Mouse (Mus musculus) embryonic stem cell, embryonic (primary cell): ENCODE measurements around the gene Gli1.

Experiments
- CTCF ChIA-PET, 4 experiments: fragments of 300-600 bp in 2 of 4; fragments of 350-600 bp in 2 of 4; sonication (Branson Sonifier 250); formaldehyde crosslinking; loops; one replicate each; lab custom pipeline; 2022; ENCODE audit warnings: inconsistent platforms in 2 of 4; lab: Charles Lee
- POLR2A ChIA-PET, 4 experiments: fragments of 300-600 bp in 2 of 4; fragments of 350-600 bp in 2 of 4; sonication (Branson Sonifier 250); formaldehyde crosslinking; loops; one replicate each; lab custom pipeline; 2022; ENCODE audit warnings: antibody characterized with exemption in 4 of 4, inconsistent platforms in 1 of 4; lab: Charles Lee

The Gli1 gene

DNA sequence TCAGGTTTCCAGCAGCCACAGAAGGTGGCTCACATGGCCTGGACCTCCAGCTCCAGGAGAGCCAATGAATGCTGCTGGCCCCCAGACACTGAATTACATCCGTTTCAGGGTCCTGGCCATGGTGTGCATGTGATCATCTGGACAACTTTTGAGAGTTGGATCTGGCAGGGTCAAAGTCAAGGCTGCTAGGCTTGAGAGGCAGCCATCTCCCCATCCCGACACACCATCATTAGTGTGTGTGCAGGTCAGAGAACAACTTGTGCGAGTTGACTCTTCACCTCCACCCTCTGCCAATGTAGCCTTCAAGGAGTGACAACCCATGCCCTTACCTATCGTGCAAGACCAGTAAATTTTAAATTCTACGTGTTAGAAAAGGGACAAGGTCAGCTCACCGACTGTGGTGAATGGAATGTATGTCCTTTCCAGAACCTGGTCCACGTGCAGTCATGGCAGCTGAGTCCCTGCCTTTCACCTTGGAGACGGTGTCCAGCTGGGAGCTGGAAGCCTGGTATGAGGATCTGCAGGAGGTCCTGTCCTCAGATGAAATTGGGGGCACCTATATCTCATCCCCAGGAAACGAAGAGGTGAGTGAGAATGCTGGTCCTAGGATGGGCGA lies 46.8 kb downstream of the Gli1 start:
- CTCF ChIA-PET: interaction anchor here in 1 of 4 experiments (0.6 kb wide), 2 partner anchors 32 to 119 kb away, joined by 3 read pairs; no protein-coding TSS in a partner anchor
- POLR2A ChIA-PET: interaction anchor here in 3 of 4 experiments (0.6 to 11.8 kb wide), 15 partner anchors 9 to 1368 kb away, joined by 3 to 267 read pairs (median 4); partner anchors contain the start of genes Kif5a (in 2 of the 3), Mars (in 2 of the 3), Arhgap9 (in 1 of the 3) and Dctn2 (in 1 of the 3)

- ChIA-PET CTCF (no interaction called here), POLR2A (interaction anchor here in 2 of 4 experiments (0.9 to 11.8 kb wide), 9 partner anchors 11 to 56 kb away, joined by 3 to 267 read pairs (median 37); partner anchors contain the start of genes Arhgap9 (in 1 of the 2), Dctn2 (in 1 of the 2), Kif5a (in 1 of the 2) and Mars (in 1 of the 2))
Measured at GRCm38 (mm10) chr10:127293590-127294113, 48.1 kb downstream of the Gli1 start.

- CTCF ChIA-PET: no interaction called here
- POLR2A ChIA-PET: interaction anchor here (0.9 to 11.8 kb wide), 15 partner anchors 10 to 63 kb away, joined by 3 to 267 read pairs (median 5); partner anchors contain the start of genes Mars (in 3 of the 4), Arhgap9 (in 1 of the 4), Dctn2 (in 1 of the 4) and Kif5a (in 1 of the 4)
Measured at GRCm38 (mm10) chr10:127292987-127293538, 48.7 kb downstream of the Gli1 start.

DNA sequence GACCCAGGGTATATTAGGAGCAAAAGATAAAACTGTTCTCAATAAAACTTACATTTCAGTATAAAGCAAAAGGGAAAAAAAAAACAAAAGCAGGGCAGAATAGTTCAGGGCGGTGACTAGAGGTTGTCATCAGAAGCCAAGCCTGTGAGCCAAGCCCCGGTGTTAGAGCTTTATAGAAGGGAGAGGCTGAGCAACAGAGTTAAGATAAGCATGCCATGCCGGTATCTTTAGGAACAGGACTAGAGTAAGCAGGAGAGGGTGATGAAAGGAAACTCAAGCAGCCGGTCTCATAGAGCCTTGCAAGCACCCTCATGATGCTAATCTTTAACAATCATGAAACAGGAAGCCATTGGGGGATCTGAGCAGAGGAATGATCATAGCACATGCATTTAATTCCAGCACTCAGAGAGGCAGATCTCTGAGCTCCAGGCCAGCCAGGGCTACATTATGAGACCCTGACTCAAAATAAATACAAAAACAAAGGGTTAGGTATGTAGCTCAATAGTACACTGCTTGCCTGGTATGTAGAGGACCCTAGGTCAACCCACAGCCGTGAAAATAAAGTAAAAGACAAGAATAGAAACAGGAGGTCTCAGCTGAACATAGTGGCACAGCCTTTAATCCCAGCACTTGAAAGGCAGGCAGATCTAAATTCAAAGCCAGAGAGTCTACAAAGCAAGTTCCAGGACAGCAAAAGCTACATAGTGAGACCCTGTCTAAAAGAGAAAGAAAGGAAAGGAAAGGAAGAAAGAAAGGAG lies 49.7 kb downstream of the Gli1 start:
- POLR2A ChIA-PET: interaction anchor here (0.6 to 11.8 kb wide), 32 partner anchors 7 to 949 kb away, joined by 3 to 267 read pairs (median 19); partner anchors contain the start of genes Mars (in 3 of the 4), Arhgap9 (in 2 of the 4), Dctn2 (in 2 of the 4) and Pip4k2c (in 2 of the 4)
- CTCF ChIA-PET: interaction anchor here in 1 of 4 experiments (1.1 kb wide), 1 partner anchor 227 kb away, joined by 3 read pairs; no protein-coding TSS in a partner anchor

DNA sequence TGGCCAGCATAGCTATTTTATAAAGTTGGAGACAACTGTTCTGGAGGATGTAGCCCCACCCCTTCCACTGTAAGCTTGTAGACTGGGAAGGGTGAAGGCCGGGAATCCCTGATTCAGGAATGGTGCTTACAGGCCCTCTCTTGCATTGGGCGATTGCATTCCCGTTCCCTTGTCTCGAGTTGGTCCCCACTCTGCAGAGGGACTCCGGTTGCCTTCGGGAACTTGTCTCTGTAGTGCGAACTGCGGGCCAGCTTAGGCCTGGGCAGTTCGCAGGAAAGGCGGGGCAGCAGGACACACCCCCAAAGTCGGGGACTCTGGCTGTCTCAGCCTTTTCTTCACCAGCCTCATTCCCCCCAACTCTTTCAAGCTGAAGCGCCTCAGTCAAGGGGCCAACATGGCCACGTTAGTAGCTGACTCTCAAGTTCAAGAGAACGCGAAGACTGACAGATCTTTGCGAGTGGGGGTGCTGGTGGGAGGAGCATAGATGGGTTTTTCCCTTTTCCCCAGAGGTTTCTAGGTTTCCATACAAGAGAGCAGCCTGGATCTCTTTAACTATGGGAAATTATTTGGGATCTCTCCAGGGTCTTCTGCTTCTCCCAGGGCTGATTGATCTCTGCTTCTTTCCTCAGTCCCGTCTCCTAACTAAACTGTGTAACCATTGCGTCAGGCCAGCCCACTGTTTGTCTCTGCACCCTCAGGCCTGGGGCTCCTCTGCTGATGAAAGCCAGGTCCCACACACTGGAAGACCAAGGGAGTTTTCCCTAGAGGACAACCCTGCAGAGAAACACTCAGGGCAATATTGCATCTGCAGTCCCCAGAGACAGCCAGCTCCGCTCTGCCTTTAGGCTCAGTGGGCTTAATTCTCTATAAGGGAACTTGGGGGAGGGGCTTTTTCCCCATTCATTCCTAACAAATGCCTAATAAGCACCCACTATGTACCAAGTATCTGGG lies 50.6 kb downstream of the Gli1 start:
- POLR2A ChIA-PET: interaction anchor here (0.5 to 11.8 kb wide), 89 partner anchors 8 to 1275 kb away, joined by 3 to 267 read pairs (median 6); partner anchors contain the start of genes Arhgap9 (in 3 of the 4), Kif5a (in 3 of the 4), Mars (in 3 of the 4) and Pip4k2c (in 3 of the 4)
- CTCF ChIA-PET: interaction anchor here in 2 of 4 experiments (0.6 to 1.1 kb wide), 2 partner anchors 226 to 1439 kb away, joined by 3 to 4 read pairs; no protein-coding TSS in a partner anchor

DNA sequence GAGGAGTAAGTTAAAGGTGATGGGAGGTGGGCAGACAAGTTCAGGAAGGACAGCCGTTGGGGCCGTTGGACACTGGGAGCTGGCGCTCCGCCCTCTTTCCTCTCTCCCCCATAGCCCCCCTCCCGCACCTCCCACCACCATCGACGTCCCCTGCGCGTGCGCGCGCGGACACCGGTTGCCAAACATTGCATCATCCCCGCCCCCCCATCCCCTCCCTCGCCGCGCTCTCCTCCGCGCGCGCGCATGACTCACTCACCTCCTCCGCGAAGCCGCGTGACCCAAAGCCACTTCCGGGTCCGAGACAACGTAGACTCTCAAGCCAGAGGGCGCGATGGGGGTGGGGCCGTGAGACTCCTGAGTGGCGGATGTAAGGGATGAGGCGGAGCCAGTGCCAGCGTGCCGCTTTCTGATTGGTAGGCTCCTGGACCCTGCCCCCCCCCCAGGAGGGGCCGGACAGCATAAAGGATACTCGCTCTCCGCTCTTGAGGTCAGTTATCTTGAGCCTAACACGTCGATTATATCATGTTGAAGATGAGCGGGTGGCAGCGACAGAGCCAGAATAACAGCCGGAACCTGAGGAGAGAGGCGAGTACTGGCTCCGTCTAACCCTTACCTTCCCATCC lies 51.4 kb downstream of the Gli1 start:
- ChIA-PET CTCF (interaction anchor here in 2 of 4 experiments (0.8 to 1.5 kb wide), 2 partner anchors 26 to 200 kb away, joined by 3 to 4 read pairs; no protein-coding TSS in a partner anchor), POLR2A (interaction anchor here (0.6 to 11.8 kb wide), 122 partner anchors 8 to 1405 kb away, joined by 3 to 267 read pairs (median 5); partner anchors contain the start of genes Arhgap9 (in 3 of the 4), Cdk4 (in 3 of the 4), Dctn2 (in 3 of the 4) and Kif5a (in 3 of the 4))

DNA sequence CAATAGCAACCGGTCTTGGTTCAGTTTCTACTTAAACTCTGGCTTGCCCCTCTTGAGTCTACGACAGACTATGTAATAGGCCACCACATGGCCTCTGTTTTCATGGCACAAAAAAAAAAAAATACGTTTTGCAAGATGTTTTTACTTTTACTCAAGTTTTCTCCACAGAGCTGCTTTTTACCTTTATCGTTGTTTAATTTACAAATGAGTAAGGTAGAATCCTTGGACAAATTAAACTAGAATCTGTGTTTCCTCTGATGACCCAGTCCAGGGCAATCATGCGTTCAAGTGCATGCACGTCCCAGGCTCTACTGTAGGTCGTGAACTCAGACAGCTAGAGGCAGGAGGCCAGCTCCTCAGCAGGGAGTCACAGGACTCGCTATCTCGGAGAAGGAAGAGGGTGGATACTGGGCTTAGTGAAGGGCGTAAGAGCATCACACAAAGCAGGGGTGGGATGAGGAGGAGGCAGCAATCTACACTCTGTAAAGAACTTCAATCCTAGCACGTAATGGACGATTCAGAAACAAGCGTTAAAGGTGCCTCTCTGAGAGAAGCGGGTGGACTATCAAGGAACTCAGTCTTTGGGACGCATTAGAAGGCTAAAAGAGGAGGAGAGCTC lies 52.1 kb downstream of the Gli1 start:
- ChIA-PET POLR2A (interaction anchor here (0.5 to 11.8 kb wide), 97 partner anchors 9 to 1406 kb away, joined by 3 to 267 read pairs (median 6); partner anchors contain the start of genes Arhgap9 (in 3 of the 4), Cdk4 (in 3 of the 4), Dctn2 (in 3 of the 4) and Kif5a (in 3 of the 4)), CTCF (interaction anchor here in 2 of 4 experiments (0.8 to 1.5 kb wide), 2 partner anchors 26 to 199 kb away, joined by 3 to 4 read pairs; no protein-coding TSS in a partner anchor)

DNA sequence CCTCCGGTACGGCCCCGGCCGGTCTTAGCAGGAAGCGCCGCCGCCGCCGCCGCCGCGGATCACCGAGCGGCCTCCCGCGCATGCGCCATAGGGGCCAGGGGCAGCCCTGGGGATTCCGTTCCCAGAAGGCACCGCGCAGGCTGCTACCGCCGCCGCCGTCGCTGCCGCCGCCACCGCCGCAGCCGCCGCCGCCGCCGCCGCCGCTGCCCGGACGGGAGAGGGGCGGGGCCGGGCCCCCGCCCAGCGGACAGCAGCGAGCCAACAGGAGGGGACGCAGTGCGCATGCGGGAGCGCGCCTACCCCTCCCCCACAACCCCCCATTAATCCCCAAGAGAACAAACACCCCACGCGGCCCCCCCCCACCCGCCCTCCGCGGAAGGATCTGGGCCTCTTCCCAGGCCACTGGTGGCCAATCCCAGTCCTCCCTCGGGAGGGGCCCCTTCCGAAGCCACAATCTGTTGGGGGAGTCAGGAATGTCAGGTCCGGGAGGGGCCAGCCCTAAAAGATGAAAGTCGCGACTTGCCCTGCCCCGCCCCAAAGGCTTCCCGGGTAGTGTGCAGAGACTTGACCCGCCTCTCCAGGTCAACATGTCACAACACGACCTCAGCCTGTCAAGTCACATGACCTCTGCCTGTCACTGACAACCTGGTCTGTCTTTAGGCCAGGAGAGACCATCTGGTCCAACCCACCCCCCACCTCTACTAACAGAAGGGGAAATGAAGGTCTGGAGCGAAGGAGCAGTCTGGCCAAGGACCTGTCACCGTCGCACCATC lies 52.8 kb downstream of the Gli1 start, which contains the start of gene Mbd6:
TSS of gene Mbd6 (minus strand) at position 219 of the 773 bp plus-strand sequence.
- ChIA-PET POLR2A (interaction anchor here (0.5 to 11.8 kb wide), 69 partner anchors 9 to 1407 kb away, joined by 3 to 267 read pairs (median 7); partner anchors contain the start of genes Dctn2 (in 3 of the 4), Kif5a (in 3 of the 4), Mars (in 3 of the 4) and Pip4k2c (in 3 of the 4)), CTCF (interaction anchor here in 2 of 4 experiments (0.7 to 1.5 kb wide), 3 partner anchors 25 to 198 kb away, joined by 3 to 4 read pairs (median 4); no protein-coding TSS in a partner anchor)

GRCm38 (mm10) chr10:127288328-127288799 lies 53.4 kb downstream of the Gli1 start:
- ChIA-PET CTCF (interaction anchor here in 3 of 4 experiments (0.5 to 0.7 kb wide), 3 partner anchors 20 to 457 kb away, joined by 3 to 4 read pairs (median 3); no protein-coding TSS in a partner anchor), POLR2A (interaction anchor here in 3 of 4 experiments (0.7 to 8.0 kb wide), 21 partner anchors 9 to 1343 kb away, joined by 3 to 87 read pairs (median 5); partner anchors contain the start of genes Kif5a (in 3 of the 3), Mars (in 2 of the 3), B4galnt1 (in 1 of the 3) and Dctn2 (in 1 of the 3))

DNA sequence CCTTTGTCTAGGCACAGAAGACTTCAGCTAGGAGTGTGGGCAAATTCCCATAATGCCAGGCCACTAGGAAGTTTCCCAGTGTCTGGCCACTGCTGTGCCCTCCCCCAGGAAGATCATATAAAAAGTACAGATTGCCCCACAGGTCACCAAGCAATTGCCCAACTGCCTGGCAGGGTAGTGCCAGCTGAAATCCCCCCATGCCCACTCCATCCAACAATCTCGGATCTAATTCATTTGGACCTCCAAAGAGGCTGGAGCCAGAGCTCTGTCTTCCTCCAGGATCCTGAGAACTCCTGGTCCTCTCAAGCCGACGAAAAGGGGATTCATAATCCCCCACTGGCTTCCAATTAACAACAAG lies 53.9 kb downstream of the Gli1 start:
- CTCF ChIA-PET: interaction anchor here in 3 of 4 experiments (0.5 to 0.7 kb wide), 3 partner anchors 19 to 458 kb away, joined by 3 to 4 read pairs (median 3); no protein-coding TSS in a partner anchor
- POLR2A ChIA-PET: interaction anchor here in 3 of 4 experiments (0.6 to 8.0 kb wide), 25 partner anchors 10 to 1344 kb away, joined by 3 to 87 read pairs (median 4); partner anchors contain the start of genes Kif5a (in 3 of the 3), Mars (in 2 of the 3), B4galnt1 (in 1 of the 3) and Dctn2 (in 1 of the 3)

DNA sequence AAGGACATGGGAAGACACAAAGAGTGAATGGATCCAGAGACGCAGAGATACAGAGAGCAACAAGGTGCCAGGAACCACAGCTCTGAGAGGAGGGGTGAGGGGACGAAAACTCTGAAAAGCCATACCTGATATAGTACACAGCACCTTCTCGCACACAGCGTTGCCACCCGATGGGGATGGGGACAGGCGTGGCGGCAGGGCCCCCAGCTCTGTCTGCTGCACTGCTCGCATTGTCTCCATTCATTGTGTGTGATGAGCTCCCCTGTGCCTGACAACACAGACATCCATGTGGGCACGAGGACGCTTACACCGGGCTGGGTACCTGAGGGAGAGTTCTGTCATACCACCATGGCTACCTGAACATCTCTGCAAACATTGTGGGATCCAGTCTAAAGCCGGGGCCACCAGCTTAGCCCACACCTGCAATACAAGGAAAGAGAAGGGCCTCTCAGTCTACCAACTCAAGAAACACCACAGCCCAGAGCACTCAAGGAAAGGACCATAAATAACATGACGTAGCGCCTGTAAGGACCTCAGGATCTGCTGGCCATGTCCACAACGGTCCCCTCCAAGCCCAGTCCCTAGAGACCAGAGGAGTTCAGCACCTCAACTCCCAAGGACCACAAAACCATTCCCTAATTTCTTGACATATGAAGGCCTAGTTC lies 54.4 kb downstream of the Gli1 start:
- ChIA-PET POLR2A (interaction anchor here in 3 of 4 experiments (0.5 to 8.0 kb wide), 32 partner anchors 9 to 468 kb away, joined by 3 to 87 read pairs (median 4); partner anchors contain the start of genes Dctn2 (in 2 of the 3), Kif5a (in 2 of the 3), Mars (in 2 of the 3) and Arhgap9 (in 1 of the 3)), CTCF (no interaction called here)

- ChIA-PET POLR2A (interaction anchor here in 3 of 4 experiments (0.5 to 8.0 kb wide), 26 partner anchors 9 to 233 kb away, joined by 3 to 87 read pairs (median 5); partner anchors contain the start of genes Mars (in 2 of the 3), Arhgap9 (in 1 of the 3), Dctn2 (in 1 of the 3) and Os9 (in 1 of the 3)), CTCF (interaction anchor here in 1 of 4 experiments (0.6 kb wide), 1 partner anchor 223 kb away, joined by 9 read pairs; the partner anchor contains the start of gene Cdk4)
Measured at GRCm38 (mm10) chr10:127286730-127287129, 55.0 kb downstream of the Gli1 start.

- POLR2A ChIA-PET: interaction anchor here in 3 of 4 experiments (0.5 to 8.0 kb wide), 18 partner anchors 8 to 220 kb away, joined by 3 to 87 read pairs (median 6); partner anchors contain the start of genes Arhgap9 (in 1 of the 3), Mars (in 1 of the 3) and Os9 (in 1 of the 3)
- CTCF ChIA-PET: interaction anchor here in 1 of 4 experiments (0.6 kb wide), 1 partner anchor 223 kb away, joined by 9 read pairs; the partner anchor contains the start of gene Cdk4
Measured at GRCm38 (mm10) chr10:127286194-127286593, 55.6 kb downstream of the Gli1 start.
